Mouse (Mus musculus) macrophage (primary cell): ENCODE measurements around the gene Sptan1. TPM values are rescaled to one million over a fixed set of nuclear protein-coding genes. Genes with fewer than 3 reads are reported as not detected.

Experiments
- H3K27ac ChIP-seq: fragments of 350-480 bp; formaldehyde crosslinking; 2 replicates; pipeline ENCODE4 v1.9.0; 2021
- H3K36me3 ChIP-seq: fragments of 350-480 bp; formaldehyde crosslinking; 2 replicates; pipeline ENCODE4 v1.9.0; 2021; ENCODE audit errors: inconsistent target
- H3K4me3 ChIP-seq: fragments of 350-480 bp; formaldehyde crosslinking; 2 replicates; pipeline ENCODE4 v1.9.0; 2021; ENCODE audit errors: inconsistent target
- H3K79me2 ChIP-seq: fragments of 350-480 bp; formaldehyde crosslinking; 2 replicates; pipeline ENCODE4 v1.9.0; 2021; ENCODE audit errors: inconsistent target
- WGBS: methylation state at CpG from one replicate; pipeline ENCODE4 v1.1.7; 2026; ENCODE audit warnings: inconsistent platforms; ENCODE audit not compliant: missing documents; 5-methylcytosine and 5-hydroxymethylcytosine counted together
- polyA plus RNA-seq: library from polyadenylated mRNA; stranded (reverse); fragments of 250-400 nt; gene quantifications from 3 replicates; pipeline ENCODE4 v1.2.4, GENCODE M21; 2018; ENCODE audit warnings: inconsistent platforms

Sptan1 gene
- polyA plus RNA-seq, 1 experiment from 2014 or later = 74.1 TPM

- Histone ChIP-seq H3K36me3 (no peaks in the 10 kb centered on the region), H3K4me3 (peak overlapping the region; percentile 62), H3K27ac (peak overlapping the region; percentile 83), H3K79me2 (peaks cover 19% of the 10 kb centered on the region; the same call in 1 of the 2 replicates)
- 14% methylated on average over 36 of the region's 37 CpGs for WGBS
Observed at GRCm38 (mm10) chr2:30061215-30062166, 96.1 kb downstream of the Sptan1 start.

- 1% methylated on average over 32 of the region's 40 CpGs for WGBS
- peak overlapping the region; percentile 62 for H3K4me3 ChIP-seq
- no peaks in the 10 kb centered on the region for H3K36me3 ChIP-seq
- H3K79me2 ChIP-seq = peaks cover 22% of the 10 kb centered on the region
- H3K27ac ChIP-seq = peak overlapping the region; percentile 83
Observed at GRCm38 (mm10) chr2:30062249-30063093, 97.1 kb downstream of the Sptan1 start.

- peak overlapping the region; percentile 62 for H3K4me3 ChIP-seq
- peak overlapping the region; percentile 83 for H3K27ac ChIP-seq
- 15% methylated on average over 8 of the region's 8 CpGs for WGBS
- H3K79me2 ChIP-seq = peaks cover 30% of the 10 kb centered on the region
- no peaks in the 10 kb centered on the region for H3K36me3 ChIP-seq
Observed at GRCm38 (mm10) chr2:30063235-30063634, 97.9 kb downstream of the Sptan1 start.

- WGBS = 20% methylated on average over 3 of the region's 3 CpGs
- peak overlapping the region; percentile 83 for H3K27ac ChIP-seq
- H3K79me2 ChIP-seq = peaks cover 36% of the 10 kb centered on the region
- H3K36me3 ChIP-seq = no peaks in the 10 kb centered on the region
- peak overlapping the region; percentile 62; the same call in 1 of the 2 replicates for H3K4me3 ChIP-seq
Observed at GRCm38 (mm10) chr2:30063791-30064190, 98.4 kb downstream of the Sptan1 start.

GRCm38 (mm10) chr2:30064298-30064697 lies 98.9 kb downstream of the Sptan1 start:
- no peaks in the 10 kb centered on the region for H3K36me3 ChIP-seq
- peaks cover 41% of the 10 kb centered on the region for H3K79me2 ChIP-seq
- H3K4me3 ChIP-seq = no peak overlapping the region
- 16% methylated on average over 3 of the region's 3 CpGs for WGBS
- H3K27ac ChIP-seq = peak overlapping the region; percentile 83

GRCm38 (mm10) chr2:30066046-30066901 lies 100.9 kb downstream of the Sptan1 start:
- Histone ChIP-seq H3K27ac (peak overlapping the region; percentile 77), H3K4me3 (peak overlapping the region; percentile 39), H3K79me2 (peaks cover 41% of the 10 kb centered on the region), H3K36me3 (peaks cover 7% of the 10 kb centered on the region; the same call in 1 of the 2 replicates)
- 0% methylated on average over 71 of the region's 101 CpGs for WGBS

GRCm38 (mm10) chr2:30067031-30067888 lies 101.9 kb downstream of the Sptan1 start:
- under 1% methylated on average over 43 of the region's 69 CpGs for WGBS
- H3K27ac ChIP-seq = peak overlapping the region; percentile 17; the same call in 1 of the 2 replicates
- peaks cover 7% of the 10 kb centered on the region; the same call in 1 of the 2 replicates for H3K36me3 ChIP-seq
- peak overlapping the region; percentile 61 for H3K4me3 ChIP-seq
- peaks cover 41% of the 10 kb centered on the region for H3K79me2 ChIP-seq

GRCm38 (mm10) chr2:30067962-30068361 lies 102.6 kb downstream of the Sptan1 start:
- H3K4me3 ChIP-seq = peak overlapping the region; percentile 61
- H3K27ac ChIP-seq = no peak overlapping the region
- H3K79me2 ChIP-seq = peaks cover 41% of the 10 kb centered on the region
- H3K36me3 ChIP-seq = peaks cover 7% of the 10 kb centered on the region; the same call in 1 of the 2 replicates
- 12% methylated on average over 7 of the region's 7 CpGs for WGBS

- WGBS = 94% methylated on average over 7 of the region's 7 CpGs
- Histone ChIP-seq H3K27ac (no peak overlapping the region), H3K4me3 (no peak overlapping the region), H3K79me2 (peaks cover 14% of the 10 kb centered on the region), H3K36me3 (peaks cover 7% of the 10 kb centered on the region; the same call in 1 of the 2 replicates)
Observed at GRCm38 (mm10) chr2:30072875-30073274, 107.5 kb downstream of the Sptan1 start.

GRCm38 (mm10) chr2:30073285-30073684 lies 107.9 kb downstream of the Sptan1 start:
- H3K36me3 ChIP-seq = peaks cover 7% of the 10 kb centered on the region; the same call in 1 of the 2 replicates
- H3K79me2 ChIP-seq = peaks cover 10% of the 10 kb centered on the region
- WGBS = 94% methylated on average over 3 of the region's 3 CpGs
- H3K27ac ChIP-seq = no peak overlapping the region
- H3K4me3 ChIP-seq = no peak overlapping the region

GRCm38 (mm10) chr2:30075625-30076024 lies 110.3 kb downstream of the Sptan1 start:
- 75% methylated on average over 3 of the region's 3 CpGs for WGBS
- H3K36me3 ChIP-seq = no peaks in the 10 kb centered on the region
- no peak overlapping the region for H3K27ac ChIP-seq
- H3K79me2 ChIP-seq = no peaks in the 10 kb centered on the region
- H3K4me3 ChIP-seq = no peak overlapping the region

GRCm38 (mm10) chr2:30076439-30076838 lies 111.1 kb downstream of the Sptan1 start:
- H3K36me3 ChIP-seq = no peaks in the 10 kb centered on the region
- 87% methylated on average over 2 of the region's 9 CpGs for WGBS
- H3K27ac ChIP-seq = no peak overlapping the region
- no peaks in the 10 kb centered on the region for H3K79me2 ChIP-seq
- no peak overlapping the region for H3K4me3 ChIP-seq

- no peaks in the 10 kb centered on the region for H3K36me3 ChIP-seq
- H3K79me2 ChIP-seq = no peaks in the 10 kb centered on the region
- 0 out of 2 replicates have a peak overlapping the region, but pooled peaks have one; percentile 13 for H3K27ac ChIP-seq
- no peak overlapping the region for H3K4me3 ChIP-seq
- 63% methylated on average over 6 of the region's 6 CpGs for WGBS
Observed at GRCm38 (mm10) chr2:30076959-30077358, 111.6 kb downstream of the Sptan1 start.
